Mouse (Mus musculus) erythroblast, embryonic 14.5 days (primary cell): Measurements from ENCODE around the gene Upf3b.

ENCODE experiments used
- GATA1 ChIP-seq: IDR thresholded peaks from 2 replicates; pipeline ENCODE4 v1.6.1; 2012; ENCODE audit warnings: low read length, inconsistent platforms, mixed read lengths
- TAL1 ChIP-seq: IDR thresholded peaks from 3 replicates; pipeline ENCODE4 v1.6.1; 2012; ENCODE audit warnings: low read length, inconsistent platforms, mixed read lengths

GRCm38 (mm10) chrX:37067299-37067698 lies 42.8 kb downstream of the Upf3b start:
- no peak for TF ChIP-seq GATA1
- TF ChIP-seq TAL1 = no peak
